Mouse (Mus musculus): Measurements from ENCODE around the gene Gcnt3.

The Gcnt3 gene

GRCm38 (mm10) chr9:69999318-69999717 is 38.6 kb downstream of the Gcnt3 start:
- no peak for DNase-seq

GRCm38 (mm10) chr9:69994547-69994946 is 43.3 kb downstream of the Gcnt3 start:
- no peak for DNase-seq

GRCm38 (mm10) chr9:69993479-69993878 is 44.4 kb downstream of the Gcnt3 start:
- DNase-seq: no peak

GRCm38 (mm10) chr9:69992841-69993277 is 45.0 kb downstream of the Gcnt3 start:
- DNase-seq: no peak

GRCm38 (mm10) chr9:69990346-69990745 is 47.5 kb downstream of the Gcnt3 start:
- no peak for DNase-seq

GRCm38 (mm10) chr9:69989303-69990121 is 48.4 kb downstream of the Gcnt3 start, which contains the start of gene Bnip2:
Bnip2 (plus strand) TSS chr9:69989466.
- peak; percentile 95 to 98 for DNase-seq

GRCm38 (mm10) chr9:69988706-69989302 is 49.1 kb downstream of the Gcnt3 start:
- no peak for DNase-seq

GRCm38 (mm10) chr9:69987579-69987978 is 50.3 kb downstream of the Gcnt3 start:
- peak; percentile 47 to 49 for DNase-seq

GRCm38 (mm10) chr9:69986571-69986970 is 51.3 kb downstream of the Gcnt3 start:
- no peak for DNase-seq

- no peak for DNase-seq
Measured at GRCm38 (mm10) chr9:69986063-69986462, 51.8 kb downstream of the Gcnt3 start.

- no peak for DNase-seq
Measured at GRCm38 (mm10) chr9:69985526-69985925, 52.4 kb downstream of the Gcnt3 start.
